Mouse (Mus musculus) kidney, adult 8-10 months (tissue): ENCODE results near the gene Lims1.

Experiments
- DNase-seq, 2 experiments: peaks; one replicate each; pipeline ENCODE4 v3.0.0; 2022

The Lims1 gene

DNA sequence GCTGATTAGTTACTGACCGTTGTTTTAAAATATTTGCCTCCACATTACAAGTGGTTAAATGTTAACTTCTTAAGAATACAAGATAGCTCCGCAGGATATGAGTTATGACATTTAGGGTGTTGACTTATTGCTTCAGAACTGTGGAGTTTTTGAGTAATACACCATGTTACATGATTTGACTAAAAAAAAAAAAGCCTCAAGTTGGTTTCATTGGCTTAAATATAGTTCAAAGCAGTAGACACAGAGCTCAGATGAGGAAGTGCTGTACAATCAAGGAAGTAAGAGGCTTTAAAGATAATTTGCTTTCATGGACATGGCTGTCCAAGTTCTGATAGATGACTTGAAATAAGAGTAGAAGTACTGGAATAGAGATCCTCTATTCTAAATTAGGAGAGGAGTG is 28.4 kb downstream of the Lims1 start:
- no peak for DNase-seq

GRCm38 (mm10) chr10:58352364-58352763 is 29.1 kb downstream of the Lims1 start:
- DNase-seq = no peak

DNA sequence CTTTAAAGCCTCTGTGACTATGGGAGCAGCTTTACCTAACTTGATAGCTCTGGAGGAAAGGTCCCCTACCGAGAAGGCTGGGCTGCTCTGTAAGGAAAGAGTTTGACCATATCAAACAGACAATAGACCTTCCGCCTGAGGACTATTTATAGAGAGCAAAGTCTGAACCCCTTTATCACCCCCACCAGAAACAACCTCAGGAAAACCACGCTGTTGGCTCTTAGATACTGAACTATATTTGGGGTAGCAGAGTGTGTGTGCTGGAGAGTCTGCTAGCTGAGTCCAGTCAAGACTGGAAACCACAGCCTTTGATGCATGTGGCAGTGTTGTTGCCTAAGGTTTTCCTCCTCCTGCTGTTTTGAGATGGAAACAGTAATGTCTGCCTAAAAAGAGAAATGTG is 31.3 kb downstream of the Lims1 start:
- DNase-seq = no peak

GRCm38 (mm10) chr10:58356460-58356859 is 33.2 kb downstream of the Lims1 start:
- no peak for DNase-seq

- peak; percentile 26 to 32 for DNase-seq
Measured at GRCm38 (mm10) chr10:58359123-58359522, 35.9 kb downstream of the Lims1 start.

DNA sequence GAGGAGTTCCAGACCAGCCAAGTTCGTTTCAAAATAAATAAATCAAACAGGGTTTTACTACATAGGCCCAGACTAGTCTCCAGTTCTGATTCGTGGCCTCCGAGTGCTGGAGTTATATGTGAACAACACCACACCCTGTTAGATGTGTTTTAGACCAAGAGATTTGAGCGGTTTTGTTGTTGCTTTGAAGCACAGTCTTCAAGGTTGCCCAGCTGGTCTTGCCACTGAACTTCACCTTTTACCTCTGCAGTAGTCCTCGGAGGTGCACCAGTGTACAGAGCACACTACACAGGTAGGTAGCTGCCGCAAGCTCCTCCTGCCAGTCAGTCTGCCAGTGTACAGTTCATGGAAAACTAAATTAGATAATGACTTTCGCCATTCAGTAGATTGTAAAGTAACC is 36.7 kb downstream of the Lims1 start:
- no peak for DNase-seq

GRCm38 (mm10) chr10:58362745-58363144 is 39.5 kb downstream of the Lims1 start:
- no peak for DNase-seq

DNA sequence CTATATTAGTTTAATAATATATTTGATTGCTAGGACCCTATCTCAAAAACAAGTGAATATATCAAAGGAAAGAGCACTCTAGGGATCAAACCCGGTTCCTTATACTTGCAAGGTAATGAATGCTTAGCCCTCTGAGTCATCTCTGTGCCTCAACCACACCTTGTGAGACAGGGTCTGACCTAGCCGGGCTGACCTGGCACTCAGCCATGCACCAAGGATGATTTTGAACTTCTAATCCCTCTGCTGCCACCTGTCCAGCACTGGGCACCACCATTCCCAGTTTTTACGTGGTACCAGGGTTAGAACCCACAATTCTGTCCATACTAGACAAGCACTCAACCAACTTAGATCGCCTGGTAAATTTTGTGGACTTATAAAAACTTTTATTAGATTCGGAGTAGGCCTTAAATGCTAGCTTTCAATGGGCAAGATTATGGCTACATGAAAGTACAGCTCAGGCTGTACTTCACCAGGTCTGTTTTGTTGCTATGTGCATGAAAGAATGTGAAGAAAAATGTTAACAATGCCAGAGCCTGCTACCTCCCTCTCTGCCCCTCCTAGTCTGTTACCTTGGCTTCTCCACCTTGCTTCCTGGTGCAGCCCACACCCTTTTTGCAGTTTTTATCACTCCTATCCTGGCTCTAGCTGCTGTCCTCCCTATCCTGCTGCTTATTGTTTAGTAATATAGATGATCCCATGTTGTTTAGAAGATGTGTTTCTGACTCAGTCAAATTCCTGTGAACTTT is 41.7 kb downstream of the Lims1 start:
- no peak for DNase-seq

GRCm38 (mm10) chr10:58368791-58369706 is 45.8 kb downstream of the Lims1 start:
- DNase-seq = no peak

DNA sequence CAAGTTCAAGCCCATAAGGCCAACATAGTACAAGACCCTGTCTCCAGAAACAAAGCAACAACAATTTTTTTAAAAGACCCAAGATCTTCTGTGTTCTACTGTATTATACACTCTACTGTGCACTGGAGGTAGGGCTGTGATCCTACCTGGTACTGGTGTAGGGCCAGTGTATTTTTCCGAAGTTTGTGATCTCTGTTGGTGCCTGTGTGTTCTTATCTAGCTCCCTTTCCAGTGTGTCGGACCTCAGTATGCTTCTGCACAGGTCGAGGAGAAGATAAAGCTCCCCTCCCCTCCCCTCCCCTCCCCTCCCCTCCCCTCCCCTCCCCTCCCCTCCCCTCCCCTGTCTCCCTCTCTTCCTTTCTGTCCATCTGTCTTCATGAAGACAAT is 46.4 kb downstream of the Lims1 start:
- no peak for DNase-seq

DNA sequence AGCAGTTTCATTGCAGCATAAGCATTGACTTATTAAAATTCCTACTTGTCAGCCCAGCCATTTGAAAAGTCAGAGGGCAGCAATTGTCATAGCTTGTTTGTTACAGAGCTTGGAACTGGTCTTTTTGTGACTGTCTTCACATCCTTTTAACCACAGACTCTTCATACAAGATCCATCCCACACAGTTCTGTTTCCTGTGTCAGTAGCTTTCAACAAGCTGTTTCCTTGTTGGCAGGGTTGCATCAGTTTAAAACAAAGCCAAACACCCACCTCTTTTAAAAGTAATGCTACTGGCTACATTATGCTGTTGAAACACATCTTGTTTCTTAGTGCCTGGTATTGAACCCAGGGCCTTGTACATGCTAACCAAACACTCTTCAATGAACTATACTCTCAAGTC is 46.9 kb downstream of the Lims1 start:
- no peak for DNase-seq

- DNase-seq = no peak
Measured at GRCm38 (mm10) chr10:58370559-58370958, 47.3 kb downstream of the Lims1 start.

GRCm38 (mm10) chr10:58371279-58371842 is 48.1 kb downstream of the Lims1 start:
- no peak for DNase-seq

- DNase-seq = no peak
Measured at GRCm38 (mm10) chr10:58372430-58373030, 49.3 kb downstream of the Lims1 start.

DNA sequence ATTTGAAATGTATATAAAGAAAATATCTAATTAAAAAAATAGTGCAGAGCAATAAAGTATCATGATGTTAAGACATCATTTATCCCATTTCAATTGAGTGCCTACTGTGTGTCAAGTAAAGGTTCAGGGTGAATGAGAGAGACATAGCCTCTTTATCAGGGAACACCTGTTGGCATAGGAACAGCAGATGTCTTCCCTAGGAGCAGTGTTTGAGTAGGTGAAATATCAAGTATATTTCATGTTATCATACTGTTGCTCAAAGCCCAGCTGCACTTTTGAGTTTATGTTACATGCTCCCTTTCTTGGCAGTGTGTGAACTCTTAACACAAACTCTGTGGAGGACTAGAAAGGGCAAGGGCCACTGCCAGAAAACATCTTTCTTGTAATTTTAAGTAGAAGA is 50.6 kb downstream of the Lims1 start:
- no peak for DNase-seq

DNA sequence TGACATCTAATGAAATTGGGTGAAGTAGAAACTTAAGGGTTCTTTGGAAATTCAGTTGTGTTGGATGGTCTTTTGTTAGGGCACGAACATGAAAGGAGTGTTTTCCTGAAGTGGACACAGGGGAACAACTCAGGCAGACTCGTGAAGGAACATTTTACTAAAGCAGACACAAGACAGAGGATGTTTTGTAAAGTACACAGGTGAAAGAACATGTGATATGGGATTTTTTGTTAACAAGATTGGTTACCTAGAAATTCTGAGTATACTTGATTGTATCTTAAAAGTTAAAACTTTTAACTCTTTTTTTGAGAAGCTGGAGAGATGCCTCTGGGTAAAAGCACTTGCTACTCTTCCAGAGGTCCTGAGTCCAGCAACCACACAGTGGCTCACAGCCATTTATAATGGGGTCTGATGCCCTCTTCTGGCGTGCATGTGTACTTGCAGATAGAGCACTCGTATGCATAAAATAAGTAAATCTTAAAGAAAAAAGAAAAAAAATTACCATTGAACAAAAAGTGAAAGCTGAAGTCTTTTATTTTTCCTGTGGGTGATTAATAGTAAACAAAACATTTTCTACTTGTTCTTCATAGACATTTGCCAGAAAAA is 54.4 kb downstream of the Lims1 start:
- no peak for DNase-seq

- no peak for DNase-seq
Measured at GRCm38 (mm10) chr10:58378380-58378779, 55.1 kb downstream of the Lims1 start.

- no peak for DNase-seq
Measured at GRCm38 (mm10) chr10:58379699-58380098, 56.4 kb downstream of the Lims1 start.

GRCm38 (mm10) chr10:58381904-58382303 is 58.6 kb downstream of the Lims1 start:
- no peak for DNase-seq

- no peak for DNase-seq
Measured at GRCm38 (mm10) chr10:58382621-58383101, 59.4 kb downstream of the Lims1 start.

DNA sequence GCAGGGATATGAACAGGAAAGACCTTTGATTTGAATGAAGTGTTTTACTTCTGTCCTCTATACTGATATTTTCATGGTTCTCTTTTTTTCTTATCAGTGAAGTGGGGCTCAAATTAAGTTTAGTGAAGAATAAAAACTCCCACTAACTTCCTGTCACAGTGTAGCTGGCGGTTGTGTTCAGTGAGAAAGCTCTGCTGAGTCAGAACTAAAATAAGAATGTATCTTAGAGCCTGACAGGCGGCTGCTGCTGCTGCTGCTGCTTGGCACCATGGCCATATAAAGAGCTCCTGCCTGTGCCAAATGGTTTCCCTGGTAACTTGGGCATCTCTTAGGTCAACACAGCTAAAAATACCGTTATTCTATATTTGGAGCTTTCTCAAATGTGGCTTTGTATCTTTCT is 60.0 kb downstream of the Lims1 start:
- no peak for DNase-seq

GRCm38 (mm10) chr10:58383761-58384160 is 60.5 kb downstream of the Lims1 start:
- no peak for DNase-seq

- DNase-seq = no peak
Measured at GRCm38 (mm10) chr10:58385629-58386028, 62.4 kb downstream of the Lims1 start.
